Mouse (Mus musculus): ENCODE measurements around the gene Arid3b. TPM values are rescaled to one million over a fixed set of nuclear protein-coding genes. Genes with fewer than 3 reads are reported as not detected.

Gene Arid3b
- total RNA-seq, 4 experiments from 2014 or later: 2.9 to 5.4 (median 3.4) TPM

DNA sequence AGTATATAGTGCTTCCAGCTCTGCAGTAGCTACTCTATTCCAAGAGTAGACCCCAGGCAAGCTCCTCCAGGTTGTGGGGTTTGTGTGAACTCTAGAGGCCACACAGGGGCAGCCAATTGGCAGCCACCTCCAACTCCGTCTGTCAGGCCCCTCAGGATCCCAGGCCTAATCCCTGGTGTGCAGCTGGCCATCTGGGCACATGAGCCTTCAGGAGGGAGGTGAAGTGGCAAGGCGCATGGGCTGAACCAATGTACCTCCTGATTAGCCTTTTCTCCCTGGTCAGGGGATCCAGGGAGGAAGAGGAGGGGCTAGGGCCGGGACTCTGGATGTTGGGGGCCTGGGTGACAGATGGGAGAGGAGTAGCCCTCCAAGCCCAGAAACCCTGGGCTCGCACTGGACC lies 60.9 kb downstream of the Arid3b start:
- no peak for DNase-seq (ENCODE audit: low spot score)

DNA sequence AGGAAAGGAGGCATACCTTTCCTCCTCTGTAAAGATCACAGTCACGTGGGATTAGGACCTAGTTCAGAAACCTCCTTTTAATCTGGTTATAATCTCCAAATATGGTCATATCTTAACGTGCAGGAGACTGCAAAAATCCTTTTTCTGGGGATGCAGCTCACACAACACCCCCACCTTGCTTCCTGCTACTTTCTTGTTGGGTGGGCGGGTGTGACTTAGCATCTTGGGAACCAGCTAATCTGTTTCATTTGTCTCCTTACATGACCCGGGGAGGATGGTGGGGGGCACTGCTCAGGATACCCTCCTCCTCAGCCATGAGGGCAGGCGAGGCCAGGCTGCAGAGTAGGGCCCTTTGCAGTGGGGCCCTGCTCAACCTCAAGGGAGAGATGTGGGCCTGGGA lies 61.6 kb downstream of the Arid3b start:
- no peak for DNase-seq (ENCODE audit: low spot score)

GRCm38 (mm10) chr9:57774168-57774567 lies 62.4 kb downstream of the Arid3b start:
- no peak for DNase-seq (ENCODE audit: low spot score)

DNA sequence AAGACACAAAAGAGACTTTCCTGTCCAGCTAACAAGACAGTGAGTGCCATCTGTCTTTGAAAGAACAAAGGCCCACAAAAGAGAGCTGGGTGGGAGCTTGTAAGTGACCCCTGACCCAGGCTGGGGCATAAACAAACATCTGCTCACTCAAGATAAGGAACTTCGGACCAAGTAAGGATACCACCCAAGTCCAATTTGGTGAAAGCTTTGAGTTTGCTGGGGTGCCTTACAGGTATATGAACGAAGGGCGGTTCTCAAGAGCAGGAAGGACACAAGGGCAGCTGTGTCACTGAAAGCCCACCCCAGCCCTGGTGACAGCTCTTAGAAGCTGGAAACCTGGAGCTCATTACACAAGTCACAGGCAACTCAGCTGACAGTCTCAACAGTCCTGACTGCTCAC lies 62.8 kb downstream of the Arid3b start:
- DNase-seq (ENCODE audit: low spot score): no peak

- DNase-seq (ENCODE audit: low spot score): no peak
These were observed 65.8 kb downstream of the Arid3b start for GRCm38 (mm10) chr9:57770836-57771235.

- DNase-seq (ENCODE audit: low spot score): no peak
These were observed 66.4 kb downstream of the Arid3b start for GRCm38 (mm10) chr9:57770214-57770613.

GRCm38 (mm10) chr9:57769539-57770069 lies 67.0 kb downstream of the Arid3b start:
- DNase-seq (ENCODE audit: low spot score): no peak

- no peak for DNase-seq (ENCODE audit: low spot score)
These were observed 69.4 kb downstream of the Arid3b start for GRCm38 (mm10) chr9:57767231-57767630.

DNA sequence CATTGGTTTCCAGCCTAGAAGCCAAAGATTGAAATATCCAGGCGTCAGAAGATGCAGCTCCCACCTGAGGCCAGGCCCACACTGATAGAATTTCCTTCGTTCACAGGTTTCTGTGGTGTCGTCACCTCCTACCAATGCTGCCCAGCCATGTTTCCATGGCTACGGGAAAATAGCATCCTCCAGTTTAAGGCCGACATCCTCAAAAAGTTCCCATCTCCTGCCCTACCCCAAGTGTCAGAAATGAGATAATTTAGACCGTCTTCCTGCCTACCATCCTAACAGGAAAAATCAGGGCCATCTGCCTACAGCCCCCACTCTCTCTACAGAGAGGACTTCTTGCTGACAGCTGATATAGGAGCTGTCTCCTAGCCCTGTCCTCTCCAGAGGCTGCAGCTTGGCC lies 70.2 kb downstream of the Arid3b start:
- no peak for DNase-seq (ENCODE audit: low spot score)

DNA sequence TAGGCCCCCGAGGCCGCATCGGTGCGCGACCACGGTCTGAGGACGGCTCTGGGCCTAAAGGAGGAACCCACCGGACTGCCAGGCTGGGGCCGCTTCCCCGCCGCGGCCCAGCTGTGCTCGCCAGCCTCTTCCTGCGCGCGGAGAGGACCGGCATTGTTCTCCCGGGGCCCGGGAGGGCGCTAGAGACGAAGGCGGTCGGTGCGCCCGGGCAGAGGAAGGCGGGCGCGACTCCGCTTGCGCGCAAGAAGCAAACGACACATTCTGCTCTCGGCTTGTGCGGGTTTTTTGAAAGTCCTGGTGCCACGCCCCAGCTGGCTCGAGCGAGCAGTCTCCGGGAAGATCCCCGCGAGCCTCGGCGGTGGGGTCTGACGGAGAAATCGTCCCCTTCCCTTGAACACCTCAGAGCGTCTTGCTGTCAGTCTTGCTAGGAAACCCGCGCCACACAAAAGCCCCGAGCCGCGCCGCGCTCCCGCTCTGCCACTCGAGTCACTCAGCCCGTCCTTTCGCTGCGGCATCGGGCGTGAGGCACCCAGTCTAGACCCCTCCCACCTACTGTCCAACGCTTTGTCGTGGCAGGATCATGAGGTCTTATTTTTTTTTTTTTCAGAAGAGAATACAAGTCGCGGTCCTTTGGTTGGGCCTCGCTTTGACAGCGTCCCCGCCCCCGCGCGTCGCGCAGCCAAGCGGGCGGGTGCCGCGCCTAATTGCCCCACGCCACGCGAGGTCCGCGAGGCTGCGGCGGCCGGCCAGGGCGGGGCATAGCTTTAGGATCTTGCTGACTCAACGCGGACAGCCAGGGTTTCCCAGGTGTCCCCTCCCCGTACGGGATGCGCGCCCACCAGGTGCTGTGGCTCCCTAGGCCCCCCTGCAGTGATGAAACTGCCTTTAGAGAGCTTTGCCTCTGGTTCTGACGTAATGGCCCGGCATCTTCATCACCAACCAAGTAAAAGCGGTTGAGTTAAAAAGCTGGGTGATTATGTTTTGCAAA lies 70.9 kb downstream of the Arid3b start, which contains the start of gene Clk3:
Gene Clk3, minus strand, starts transcription at position 497 of the 988 bp plus-strand sequence.
- no peak for DNase-seq (ENCODE audit: low spot score)

DNA sequence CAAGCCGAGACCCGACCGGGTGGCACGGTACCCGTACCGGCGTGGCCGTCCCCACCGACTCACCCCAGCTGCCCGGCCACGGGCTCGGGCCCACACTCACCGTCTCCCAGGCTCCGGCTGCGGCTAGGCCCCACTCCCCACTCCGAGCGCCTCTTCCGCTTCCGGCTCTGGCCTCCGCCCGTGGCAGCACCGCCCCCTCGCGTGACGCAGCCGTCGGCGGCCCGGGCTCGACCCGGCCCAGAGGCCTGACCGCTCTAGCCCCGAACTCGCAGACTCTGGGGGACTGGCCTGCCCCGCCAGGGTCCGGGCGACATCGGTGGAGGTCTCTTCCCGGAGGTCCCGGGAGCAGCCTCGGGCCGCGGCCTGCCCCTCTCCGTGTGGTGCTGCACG lies 71.6 kb downstream of the Arid3b start:
- peak; percentile 95 for DNase-seq (ENCODE audit: low spot score)

GRCm38 (mm10) chr9:57764147-57764973 lies 72.2 kb downstream of the Arid3b start:
- peak; percentile 69 for DNase-seq (ENCODE audit: low spot score)

DNA sequence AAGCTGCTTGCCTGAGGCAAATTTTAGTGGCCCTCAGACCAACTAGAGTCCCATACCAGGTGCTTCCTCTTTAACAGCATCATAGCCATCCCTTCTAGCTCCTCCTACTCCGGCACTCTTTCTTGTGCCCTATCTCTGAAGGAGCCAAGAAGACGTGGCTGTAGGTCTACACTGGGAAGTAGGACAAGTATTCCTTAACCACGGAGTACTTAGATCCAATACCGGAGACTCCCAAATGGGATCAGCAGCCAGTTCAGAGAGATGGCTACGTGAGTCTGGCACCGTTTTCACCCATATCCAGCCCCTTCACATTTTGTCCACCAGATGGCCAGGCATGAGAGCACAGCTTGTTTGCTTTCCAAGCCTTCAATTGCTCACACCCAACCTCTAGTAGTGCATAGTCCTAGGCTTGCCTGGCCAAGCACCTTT lies 74.0 kb downstream of the Arid3b start:
- DNase-seq (ENCODE audit: low spot score): peak; percentile 51

DNA sequence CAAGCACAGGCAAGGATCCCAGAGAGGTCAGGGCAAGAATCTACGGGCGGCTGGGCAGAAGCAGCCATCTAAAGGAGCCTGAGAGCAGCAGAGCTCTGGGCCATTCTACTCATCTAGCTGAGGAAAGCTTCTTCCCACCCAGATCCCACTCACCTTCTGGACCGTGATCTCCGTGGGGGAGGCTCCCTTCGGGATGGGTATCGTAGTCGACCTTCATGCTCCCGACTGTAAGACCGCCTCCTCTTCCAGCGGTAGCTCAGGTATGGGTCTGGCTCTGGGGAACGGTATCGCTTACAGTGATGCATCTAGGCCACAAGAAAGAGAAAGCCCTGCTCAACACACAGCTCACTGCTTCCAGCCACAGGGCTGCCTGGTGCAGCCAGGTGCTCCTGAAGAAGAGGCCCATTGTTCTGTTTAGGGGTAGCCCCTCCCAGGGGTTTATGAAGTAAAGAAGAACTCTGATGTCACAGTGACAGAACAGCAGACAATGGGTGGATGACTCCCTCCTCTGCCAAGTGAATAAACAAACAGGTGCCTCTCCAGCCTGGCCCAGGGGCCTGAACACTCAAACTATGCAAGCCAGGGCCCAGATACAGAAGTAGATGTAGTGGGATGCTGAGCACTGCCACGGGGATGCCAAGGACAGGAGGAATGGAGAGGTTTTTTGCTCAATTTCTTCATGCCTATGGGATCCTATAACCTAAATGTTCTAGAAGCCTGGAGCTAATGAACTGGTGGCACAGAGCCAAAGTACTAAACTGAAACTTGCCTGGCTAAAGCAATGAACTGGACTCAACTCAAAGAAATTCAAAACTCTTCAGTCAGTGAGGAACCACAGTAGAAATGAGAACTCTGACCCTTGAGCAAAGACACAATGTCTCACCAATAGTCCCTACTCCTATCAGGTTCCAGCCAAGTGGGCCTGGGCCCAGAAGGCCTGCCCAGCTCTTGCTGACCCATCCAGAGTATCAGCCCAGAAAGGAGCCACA lies 74.7 kb downstream of the Arid3b start:
- DNase-seq (ENCODE audit: low spot score): no peak

GRCm38 (mm10) chr9:57760416-57761146 lies 76.0 kb downstream of the Arid3b start:
- DNase-seq (ENCODE audit: low spot score): no peak

DNA sequence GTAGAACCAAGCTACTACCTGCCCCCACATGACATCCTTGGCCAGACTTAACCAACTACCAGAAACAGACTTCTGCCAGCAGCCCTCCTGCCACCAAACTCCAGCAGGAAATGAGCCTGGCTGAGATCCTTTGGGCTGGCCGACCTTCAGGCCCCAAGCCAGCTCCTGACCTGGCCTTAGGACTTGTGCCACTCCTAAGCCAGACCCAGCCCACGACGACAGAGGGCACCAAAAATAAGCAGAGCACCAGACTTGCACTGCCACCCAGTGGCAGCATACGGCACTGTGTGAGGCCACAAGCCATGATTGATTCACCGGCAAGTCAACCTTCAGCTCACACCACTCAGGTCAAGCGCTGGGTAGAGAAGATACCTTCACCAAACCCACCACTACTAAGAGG lies 77.3 kb downstream of the Arid3b start:
- DNase-seq (ENCODE audit: low spot score): peak; percentile 70

DNA sequence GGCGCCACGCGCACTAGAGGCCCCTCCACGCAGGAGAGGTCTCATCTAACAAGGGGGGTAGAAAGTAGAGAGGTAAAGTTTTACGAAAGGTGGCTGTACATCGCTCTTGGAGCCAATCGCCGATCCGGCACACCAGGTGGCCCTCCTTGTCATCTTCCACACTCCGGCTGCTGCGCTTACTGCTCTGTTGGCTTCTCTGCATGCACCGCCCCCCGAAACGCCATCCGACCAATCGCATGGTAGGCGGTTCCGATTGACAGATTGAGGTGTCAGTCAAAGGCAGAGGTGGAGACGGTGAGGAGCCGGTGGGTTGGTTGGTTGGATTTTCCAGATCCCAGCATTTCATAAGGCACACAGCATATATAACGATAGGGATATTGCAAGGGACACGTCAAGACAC lies 78.1 kb downstream of the Arid3b start:
- DNase-seq (ENCODE audit: low spot score): no peak

DNA sequence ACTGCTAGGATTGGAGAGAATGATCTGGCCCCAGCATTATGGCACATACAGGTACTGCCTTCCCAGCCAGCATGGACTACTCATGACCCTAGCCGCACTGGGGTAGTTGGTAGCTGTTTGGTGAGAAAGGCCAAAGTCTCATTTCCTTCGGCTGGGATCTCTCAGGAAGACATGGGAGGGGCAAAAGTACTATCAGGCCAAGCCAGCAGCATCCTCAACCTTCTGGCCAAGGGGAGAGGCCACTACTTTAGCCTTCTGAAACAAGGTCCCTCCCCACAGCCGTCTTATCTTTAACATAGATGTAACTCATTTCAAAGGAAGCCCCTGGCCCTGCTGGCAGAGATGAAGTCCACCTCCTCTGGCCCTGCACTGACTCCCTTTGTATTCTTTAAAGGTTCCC lies 79.0 kb downstream of the Arid3b start:
- no peak for DNase-seq (ENCODE audit: low spot score)

DNA sequence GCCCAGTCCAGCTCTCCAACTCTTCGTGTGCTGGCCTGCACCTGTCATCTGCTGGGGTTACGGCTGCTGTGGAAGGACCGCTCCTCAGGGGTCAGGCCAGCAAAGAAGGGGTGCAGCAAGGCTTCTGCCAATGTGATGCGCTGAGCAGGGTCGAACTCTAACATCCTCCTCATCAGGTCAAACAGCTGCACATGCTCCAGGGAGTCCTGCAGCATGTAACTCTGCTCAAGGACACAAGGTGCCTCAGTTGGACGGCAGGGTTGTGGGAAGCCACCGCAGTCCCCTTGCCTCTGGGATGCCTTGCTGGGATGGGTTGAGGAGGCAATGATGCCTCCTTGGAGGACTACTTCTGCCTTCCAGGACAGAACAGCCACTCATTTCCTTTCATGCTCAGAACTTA lies 85.7 kb downstream of the Arid3b start:
- DNase-seq (ENCODE audit: low spot score): no peak

GRCm38 (mm10) chr9:57748831-57749230 lies 87.8 kb downstream of the Arid3b start:
- DNase-seq (ENCODE audit: low spot score): no peak
